Mouse (Mus musculus) ES-Bruce4 (cell line): ENCODE measurements at regions not wholly inside any gene's neighbourhood (a gene's known extent, or its start where the extent isn't known, plus 50 kb on each side); places are given as distances from the start of the nearest gene placed in this dataset.

Experiments
- CTCF ChIP-seq: IDR thresholded peaks from one replicate; pipeline ENCODE4 v1.8.1; 2011; ENCODE audit warnings: low read depth, low read length
- POLR2A ChIP-seq: IDR thresholded peaks from one replicate; pipeline ENCODE4 v1.8.1; 2011; ENCODE audit warnings: low read length; ENCODE audit not compliant: insufficient read depth

DNA sequence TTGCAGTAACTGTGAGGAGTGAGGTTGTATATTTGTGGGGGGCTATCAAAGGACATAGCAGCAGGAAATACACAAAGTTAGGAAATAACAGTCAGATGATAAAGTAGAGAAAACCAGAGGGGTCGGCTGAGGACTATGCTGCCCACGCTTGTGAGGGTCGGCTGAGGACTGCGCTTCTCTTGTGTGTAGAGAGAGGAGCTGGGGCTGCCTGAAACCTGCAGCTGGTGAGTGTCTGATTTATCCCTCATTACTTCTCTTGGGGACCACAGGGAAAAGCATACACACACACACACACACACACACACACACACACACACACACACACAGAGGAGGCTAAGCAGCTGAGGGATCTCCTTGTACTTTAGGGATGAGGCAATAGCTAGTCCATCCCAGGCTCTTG is 124.3 kb upstream of the Rbfox1 start:
- TF ChIP-seq POLR2A = no peak
- no peak for TF ChIP-seq CTCF
